Mouse (Mus musculus) heart, adult 18-20 months (tissue): ENCODE data around the gene Heatr9. TPM values are rescaled to one million over a fixed set of nuclear protein-coding genes. Genes with fewer than 3 reads are reported as not detected.
A peak's percentile ranks its signal among the peaks of the same experiment; 100 is the strongest.
"Not testable (repeated sequence)": the region's sequence is repeated elsewhere in the genome, so short reads cannot be mapped to it uniquely, and the experiment has no call there.

ENCODE experiments used
- DNase-seq, 2 experiments: peaks; one replicate each; pipeline ENCODE4 v3.0.0; 2021 to 2022; ENCODE audit warnings: mixed read lengths in 1 of 2
- long read RNA-seq, 2 experiments: library from polyadenylated mRNA; stranded (forward); transcript quantifications; one replicate each; pipeline ENCODE4 v2.0.0; 2021
- total RNA-seq, 2 experiments: library from RNA; stranded (reverse); gene quantifications; 2 replicates each; pipeline ENCODE4 v1.2.3; 2021

Gene Heatr9
- under 1 TPM in 1 of 2 experiments, not detected in 1; 0.26 TPM for total RNA-seq
- long read RNA-seq, experiment 1: 0 reads
- long read RNA-seq, experiment 2: 0 reads

DNA sequence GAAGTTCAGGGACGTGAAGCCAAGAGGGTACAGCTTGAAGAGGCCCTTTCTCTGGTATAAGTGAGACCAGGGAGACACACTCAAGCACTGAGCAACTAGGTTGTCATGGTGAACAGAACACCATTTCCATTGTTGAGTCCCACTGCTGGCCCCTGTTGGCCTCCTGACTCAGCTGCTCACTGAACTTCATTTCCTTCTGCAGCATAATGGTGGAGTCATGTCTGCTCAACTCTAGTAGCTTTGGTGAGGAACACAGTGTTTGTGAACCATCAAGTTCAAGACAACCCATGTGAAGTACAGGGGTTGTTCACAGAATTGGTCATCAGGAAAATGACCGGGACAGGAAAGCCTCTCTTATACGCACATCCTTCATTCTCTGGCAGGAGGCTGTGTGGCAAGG is at the start of gene Heatr9:
Heatr9 (minus strand) TSS at position 101 of the 400 bp plus-strand sequence.
- no peak for DNase-seq

DNA sequence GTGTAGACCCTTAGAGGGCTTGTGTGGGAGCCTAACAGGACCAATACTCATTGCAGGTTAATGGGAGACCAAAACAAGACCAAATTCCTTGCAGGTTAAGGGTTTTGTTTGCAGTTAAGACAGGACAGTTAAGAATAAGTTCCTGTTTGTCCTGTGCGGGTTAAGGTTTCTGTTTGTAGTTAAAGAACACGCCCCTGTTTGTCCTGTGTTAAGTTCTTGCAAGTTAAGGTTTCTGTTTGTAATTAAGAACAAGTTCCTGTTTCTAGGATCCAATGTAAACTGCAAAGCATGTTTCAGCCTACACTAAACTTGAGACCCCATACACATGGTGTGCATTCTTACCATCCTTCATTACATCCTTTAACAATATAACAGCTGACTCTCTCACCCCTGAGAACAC is 48.2 kb upstream of the Heatr9 start:
- no peak for DNase-seq

- DNase-seq: no peak
Observed at GRCm38 (mm10) chr11:83569249-83569648, 47.3 kb upstream of the Heatr9 start.

GRCm38 (mm10) chr11:83568786-83569185 is 46.8 kb upstream of the Heatr9 start:
- DNase-seq: no peak

DNA sequence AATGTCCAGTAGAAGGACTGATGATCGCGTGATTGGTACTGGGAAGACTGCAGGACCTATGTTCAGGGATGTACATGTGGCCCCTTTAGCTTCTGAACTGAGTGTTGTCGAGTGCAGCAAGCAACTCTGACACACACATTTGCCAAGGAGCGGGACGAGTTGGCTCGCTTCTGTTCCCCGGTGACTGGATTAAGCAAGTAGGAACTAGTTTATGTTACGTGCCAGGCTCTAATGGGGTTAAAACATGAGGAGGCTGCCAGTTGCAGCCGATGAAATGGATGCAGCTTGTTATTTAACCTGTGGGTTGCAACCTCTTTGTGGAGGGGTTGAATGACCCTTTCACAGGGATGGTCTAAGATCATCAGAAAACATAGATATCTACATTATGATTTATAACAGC is 46.1 kb upstream of the Heatr9 start:
- no peak for DNase-seq

GRCm38 (mm10) chr11:83567311-83567710 is 45.3 kb upstream of the Heatr9 start:
- no peak for DNase-seq

GRCm38 (mm10) chr11:83566617-83567016 is 44.6 kb upstream of the Heatr9 start:
- no peak for DNase-seq

- DNase-seq: peak; percentile 39 to 47
Observed at GRCm38 (mm10) chr11:83563754-83564153, 41.8 kb upstream of the Heatr9 start.

DNA sequence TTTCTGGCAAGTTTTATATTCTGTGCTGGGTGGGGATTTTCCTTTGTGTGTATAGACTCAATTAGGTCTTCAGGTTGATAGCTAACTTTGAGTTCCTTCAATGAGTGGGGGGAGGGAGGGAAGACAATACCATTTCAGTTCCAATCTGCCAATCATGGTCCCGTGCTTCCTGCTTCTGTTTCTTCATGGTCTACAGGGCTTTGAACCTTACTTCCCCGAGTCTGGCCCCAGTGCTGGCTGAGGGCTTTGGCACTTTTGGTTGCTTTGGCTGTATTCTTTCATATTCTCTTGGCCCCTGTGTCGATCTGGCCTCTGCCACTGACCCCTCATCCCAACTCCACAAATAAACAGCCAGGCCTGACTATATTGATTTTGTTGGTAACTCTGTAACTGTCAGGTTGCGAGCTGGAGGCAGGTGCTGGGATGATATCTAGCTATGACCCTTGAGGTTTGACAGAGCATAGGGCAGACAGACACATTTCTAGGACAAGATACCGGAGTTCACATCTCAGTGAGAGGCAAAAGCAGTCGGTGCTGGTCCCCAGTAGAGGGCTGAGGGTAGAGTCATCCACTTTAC is 40.4 kb upstream of the Heatr9 start:
- DNase-seq: no peak

DNA sequence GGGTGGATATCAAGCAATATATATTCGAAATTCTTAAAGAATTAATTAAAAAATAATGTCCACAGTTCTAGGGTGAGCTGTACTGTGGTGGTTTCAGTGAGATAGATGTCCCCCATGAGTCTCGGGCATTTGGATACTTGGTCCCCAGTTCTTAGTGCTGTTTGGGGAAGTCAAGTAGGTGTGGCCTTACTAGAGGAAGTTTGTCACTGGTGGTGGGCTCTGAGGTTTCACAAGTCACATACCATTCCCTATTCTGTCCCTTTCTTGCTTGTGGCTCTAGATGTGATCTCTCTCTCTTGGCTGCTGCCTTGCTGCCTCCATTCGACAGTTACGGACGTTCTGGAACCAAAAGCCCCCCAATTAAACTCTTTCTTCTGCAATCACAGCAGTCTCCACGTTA is 38.4 kb upstream of the Heatr9 start:
- DNase-seq: peak in 1 of 2 experiments; percentile 29

DNA sequence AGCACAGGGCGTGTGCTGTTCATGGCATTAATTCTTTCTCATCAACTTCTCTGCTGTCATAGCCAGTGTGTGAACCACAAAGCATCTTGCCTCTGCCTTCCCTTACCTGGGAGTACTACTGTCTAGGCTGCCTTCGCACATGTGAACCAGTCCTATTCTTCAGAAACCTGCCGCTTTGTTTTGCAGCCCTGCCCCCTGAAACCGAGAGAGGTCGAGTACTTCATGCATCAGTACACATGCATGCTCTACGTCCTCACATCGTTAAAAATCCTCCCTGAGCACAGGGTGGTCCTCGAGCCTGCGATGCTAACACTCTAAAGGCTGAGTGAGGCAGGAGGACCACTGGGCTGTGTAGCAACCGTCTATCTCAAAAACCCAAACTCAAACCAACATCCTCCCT is 35.1 kb upstream of the Heatr9 start:
- DNase-seq: no peak

- DNase-seq: peak; percentile 40 to 80
Observed at GRCm38 (mm10) chr11:83556085-83556781, 34.3 kb upstream of the Heatr9 start.

- no peak for DNase-seq
Observed at GRCm38 (mm10) chr11:83551668-83552067, 29.7 kb upstream of the Heatr9 start.

GRCm38 (mm10) chr11:83551037-83551436 is 29.1 kb upstream of the Heatr9 start:
- DNase-seq: not testable (repeated sequence)

DNA sequence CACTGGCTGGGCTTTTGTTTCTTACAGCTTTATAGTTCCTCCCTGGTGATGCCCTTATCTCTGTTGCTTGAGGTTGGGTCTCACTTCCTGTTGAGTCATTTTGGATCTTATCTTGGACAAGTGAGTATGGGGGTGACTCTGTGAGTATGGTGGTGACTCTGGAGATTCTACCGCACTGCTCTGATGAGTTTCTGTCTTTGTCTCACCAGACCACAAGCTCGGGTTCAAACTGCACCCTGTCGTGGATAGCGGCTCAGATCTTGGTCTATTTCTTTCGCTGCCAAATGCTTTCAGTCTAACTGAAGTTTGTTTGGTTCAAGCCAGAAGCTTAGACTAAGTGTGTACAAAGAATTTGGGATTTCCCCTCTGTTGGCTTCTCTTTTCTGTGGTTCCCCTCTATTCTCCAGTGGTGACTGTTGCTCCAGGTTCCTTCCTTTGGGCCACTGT is 28.2 kb upstream of the Heatr9 start:
- DNase-seq: no peak

DNA sequence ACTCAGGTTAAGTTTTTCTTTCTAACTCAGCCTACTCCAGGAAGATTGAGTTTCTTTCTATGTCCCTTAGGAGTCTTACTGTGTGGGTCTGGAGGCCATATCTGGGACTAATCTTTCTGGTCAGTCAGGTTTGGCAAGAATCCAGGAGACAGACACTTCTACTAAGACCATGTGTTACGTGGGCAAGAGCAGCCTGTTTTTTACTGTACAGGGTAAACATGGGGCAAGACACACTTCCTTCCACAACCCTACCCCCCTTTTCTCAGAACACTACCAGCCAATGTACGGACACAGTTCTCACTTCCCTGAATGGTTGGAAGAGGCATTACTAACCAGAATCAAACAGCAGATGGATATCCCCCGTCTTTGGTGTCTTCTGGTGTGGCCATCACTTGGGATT is 22.2 kb upstream of the Heatr9 start:
- DNase-seq: peak in 1 of 2 experiments; percentile 14

- DNase-seq: no peak
Observed at GRCm38 (mm10) chr11:83541415-83541814, 19.4 kb upstream of the Heatr9 start.

GRCm38 (mm10) chr11:83540931-83541330 is 19.0 kb upstream of the Heatr9 start:
- DNase-seq: peak in 1 of 2 experiments; percentile 18

- DNase-seq: no peak
Observed at GRCm38 (mm10) chr11:83538705-83539314, 16.8 kb upstream of the Heatr9 start.

DNA sequence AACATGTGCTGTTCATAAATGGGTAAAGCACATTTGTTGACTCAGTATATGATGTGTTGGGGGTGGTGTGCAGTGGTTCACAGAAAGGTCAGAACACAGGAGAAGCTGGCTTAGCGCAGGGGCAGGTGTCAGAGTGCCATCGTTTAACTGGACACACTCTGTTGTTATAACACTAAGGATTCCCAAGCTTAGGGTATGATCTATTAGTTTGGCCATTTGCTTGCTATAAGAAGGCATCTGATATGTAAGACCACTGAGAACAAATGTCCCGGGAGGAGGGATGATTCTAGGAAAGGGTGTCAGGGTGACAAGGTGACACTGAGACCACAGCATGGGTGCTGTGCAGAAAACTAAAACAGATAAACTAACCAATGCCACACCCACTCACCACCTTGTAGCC is 14.9 kb upstream of the Heatr9 start:
- no peak for DNase-seq

DNA sequence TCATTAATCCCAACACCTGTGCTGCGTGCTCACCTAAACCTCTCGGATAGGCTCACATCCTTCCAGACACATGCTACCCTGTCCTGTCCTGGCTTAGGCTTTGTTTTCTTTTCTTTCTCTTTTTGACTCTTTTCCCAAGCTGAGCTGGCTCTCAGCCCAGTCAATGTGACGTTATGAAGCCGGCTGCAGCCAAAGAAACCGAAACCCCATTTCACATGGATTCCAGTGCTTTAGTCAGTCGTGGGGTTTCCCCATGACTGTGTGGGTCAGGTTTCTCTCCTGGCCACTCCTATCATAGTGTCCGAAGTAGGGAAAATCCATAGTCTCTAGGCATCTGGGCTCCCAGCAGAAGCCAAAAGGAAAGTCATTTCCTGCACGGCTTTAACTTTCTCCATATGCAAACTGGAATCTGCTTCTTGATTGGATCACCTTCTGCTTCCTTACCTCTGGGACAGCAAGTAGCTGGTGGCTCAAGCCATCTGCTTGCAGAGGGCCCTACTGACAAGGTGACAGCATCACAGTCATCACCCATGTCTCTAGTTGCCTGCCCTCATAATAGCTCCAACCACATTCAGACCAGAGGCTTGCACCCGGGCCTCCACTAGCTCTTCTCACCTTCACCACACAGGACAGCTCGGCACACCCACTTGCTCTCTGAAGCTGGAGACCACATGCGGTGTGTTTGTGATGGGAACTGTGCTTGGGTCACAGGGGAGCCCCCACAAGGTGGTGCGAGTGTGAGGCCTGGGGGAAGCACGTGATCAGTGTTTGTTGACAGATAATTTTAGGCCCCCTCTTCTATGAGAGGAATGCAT is 12.8 kb upstream of the Heatr9 start:
- DNase-seq: peak; percentile 87 to 90

DNA sequence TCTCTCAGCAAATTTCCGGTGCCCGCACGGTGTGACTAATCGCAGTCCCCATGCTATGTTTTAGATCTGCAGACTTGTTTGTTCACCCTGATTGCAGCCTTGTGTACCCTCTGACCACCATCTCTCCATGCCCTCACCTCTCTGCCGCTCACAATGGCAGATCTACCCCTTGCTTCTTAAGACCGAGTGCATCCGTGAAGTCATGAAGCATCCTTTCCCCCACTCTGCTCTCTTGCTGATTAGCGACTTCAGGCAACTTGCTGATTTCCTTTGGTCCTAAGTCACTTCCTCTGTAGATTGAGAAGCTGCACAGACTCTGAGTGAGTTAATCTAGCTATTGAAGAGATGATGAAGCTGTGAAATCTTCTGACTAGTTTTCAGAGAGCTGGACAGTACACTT is 12.2 kb upstream of the Heatr9 start:
- DNase-seq: no peak

DNA sequence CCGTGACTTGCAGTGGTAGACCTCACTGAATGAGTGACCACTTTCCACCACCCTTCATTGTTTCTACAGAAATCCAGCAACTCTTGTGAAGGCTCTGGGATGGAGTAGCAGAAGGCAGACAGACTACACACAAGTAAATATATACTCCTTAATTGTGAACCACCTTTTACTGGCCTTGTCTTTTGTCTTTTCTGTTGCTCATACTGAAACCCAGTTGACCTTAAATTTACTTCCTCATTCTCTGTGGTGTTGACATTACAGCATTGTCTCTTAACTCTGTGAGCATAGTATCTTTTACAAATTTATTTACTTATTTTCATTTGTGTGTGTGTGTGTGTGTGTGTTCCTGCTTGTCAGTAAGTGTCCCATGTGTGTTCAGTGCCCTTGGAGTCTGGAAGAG is 11.2 kb upstream of the Heatr9 start:
- DNase-seq: no peak
